Comparison of ENCODE assay signal across 21 mouse cellular contexts in genomic region chr7:104137305-104137704, GRCm38 (mm10). TPM values are rescaled to one million over a fixed set of nuclear protein-coding genes. Genes with fewer than 3 reads are reported as not detected.
A peak's percentile ranks its signal among the peaks of the same experiment; 100 is the strongest.
DNase-seq lines count a peak whose midpoint lies in the region; ATAC-seq and TF ChIP-seq lines count a peak whose summit lies in the region.
"Had no signal": no experiment of that assay in that cellular context is flagged by ENCODE, and none has a peak within 500 bp of the region (broad histone marks: within the 10 kb centered on the region; RNA-seq: fewer than 3 reads in every experiment).

Gene Olfr643 (minus strand): TSS chr7:104137405.

- no peak within 1 kb of the TSS for H3K4me2 ChIP-seq in lung, embryonic 14.5 days

- no peak for TF ChIP-seq CTCF in lung, embryonic 14.5 days (IDR thresholded peaks at IDR 0.05; ENCODE audit: low read depth)

- DNase-seq in lung, embryonic 14.5 days = peak; percentile 19
- no peak for DNase-seq in lung, postnatal 10 days
- DNase-seq in lung, postnatal 25 days (ENCODE audit: low spot score) = peak; percentile 0
- no peak for DNase-seq in lung, adult 18-20 months
- DNase-seq: adrenal gland, adult 2 months; adrenal gland, adult 8-10 months; adrenal gland, postnatal 10 days; adrenal gland, postnatal 14 days; adrenal gland, postnatal 25 days; adrenal gland, postnatal 36 days; B cell, adult 2 months; cerebellum, adult 11 months; cerebellum, adult 11-12 months; cerebellum, adult 18-20 months had no signal

- H3K9ac ChIP-seq in lung, embryonic 14.5 days = no peak within 1 kb of the TSS

- H3K4me1 ChIP-seq in lung, embryonic 14.5 days (ENCODE audit: insufficient read depth) = no peaks in the 10 kb centered on the region

- H3K9me3 ChIP-seq in lung, embryonic 14.5 days (ENCODE audit: low read depth, low read length) = no peaks in the 10 kb centered on the region
- H3K9me3 ChIP-seq: G1E had no signal

- WGBS in lung, embryonic 14.5 days = 66% methylated on average over 5 of the region's 5 CpGs

- ATAC-seq in lung, embryonic 14.5 days (ENCODE audit: insufficient read depth) = no peak
- ATAC-seq: activated CD4-positive, CD25-positive, alpha-beta regulatory T cell, adult 4 months; CD4-positive, CD25-positive, alpha-beta regulatory T cell, adult 4 months; Patski had no signal

- no peaks in the 10 kb centered on the region for H3K36me3 ChIP-seq in lung, embryonic 14.5 days (ENCODE audit: insufficient read depth)
- H3K36me3 ChIP-seq: G1E had no signal

- H3K27me3 ChIP-seq in lung, embryonic 14.5 days (ENCODE audit: insufficient read depth, low read length) = no peaks in the 10 kb centered on the region
- H3K27me3 ChIP-seq: CH12.LX, Patski had no signal

- no peak within 1 kb of the TSS for H3K27ac ChIP-seq in lung, embryonic 14.5 days (ENCODE audit: low read depth)

- H3K4me3 ChIP-seq in lung, embryonic 14.5 days (ENCODE audit: low read depth, low read length) = no peak within 1 kb of the TSS

RNA-seq across cellular contexts. Expression of gene Olfr643, which starts in this region (rescaled TPM):
- not detected in 2 replicates for polyA plus RNA-seq in lung, embryonic 14.5 days (2014; fragmentation: Nextera tagmentation; extraction: Ambion mirVana)
- polyA plus RNA-seq: activated CD4-positive, CD25-positive, alpha-beta regulatory T cell, adult 4 months; adrenal gland, adult 2 months; brain, embryonic 14.5 days; C2C12; CD4-positive, CD25-positive, alpha-beta regulatory T cell, adult 4 months; G1E; Patski had no signal

Comparison
In these comparisons a context has a peak if more than half of its experiments do, and no peak if none do; other contexts are left out.
1. Peak in DNase-seq in lung, embryonic 14.5 days; RNA of the gene not detected or under 1 TPM.